Mouse (Mus musculus) embryonic facial prominence, embryonic 14.5 days (tissue): ENCODE results near the gene Spata4. TPM values are rescaled to one million over a fixed set of nuclear protein-coding genes. Genes with fewer than 3 reads are reported as not detected.

ENCODE experiments used
- ATAC-seq: fragments of 200-750 bp; cut with Nextera tagmentation; 2 replicates; pipeline ENCODE4 v1.8.0; 2017; ENCODE audit warnings: low read depth, moderate number of reproducible peaks, moderate TSS enrichment
- DNase-seq: peaks from one replicate; pipeline ENCODE4 v3.0.0-alpha.2; 2015; ENCODE audit warnings: low spot score
- H3K27ac ChIP-seq: fragments of 300-500 bp; sonication (generic); replicated peaks from 2 replicates; pipeline ENCODE4 v1.5.1; 2014; ENCODE audit warnings: low read depth, mild to moderate bottlenecking, low read length, moderate library complexity
- H3K27me3 ChIP-seq: fragments of 300-500 bp; sonication (generic); replicated peaks from 2 replicates; pipeline ENCODE4 v1.6.1; 2014; ENCODE audit warnings: low read length; ENCODE audit not compliant: control insufficient read depth, insufficient read depth
- H3K36me3 ChIP-seq: fragments of 300-500 bp; sonication (generic); 2 replicates; pipeline ENCODE4 v1.6.1; 2014; ENCODE audit warnings: low read length, mixed read lengths; ENCODE audit not compliant: control insufficient read depth, insufficient read depth
- H3K4me1 ChIP-seq: fragments of 300-500 bp; sonication (generic); 2 replicates; pipeline ENCODE4 v1.6.1; 2014; ENCODE audit warnings: antibody characterized with exemption, low read length; ENCODE audit not compliant: control insufficient read depth, insufficient read depth
- H3K4me2 ChIP-seq: fragments of 300-500 bp; sonication (generic); 2 replicates; pipeline ENCODE4 v1.6.1; 2014; ENCODE audit warnings: low read depth, mild to moderate bottlenecking, low read length, moderate library complexity, mixed read lengths
- H3K4me3 ChIP-seq: fragments of 300-500 bp; sonication (generic); 2 replicates; pipeline ENCODE4 v1.5.1; 2014; ENCODE audit warnings: low read depth, mild to moderate bottlenecking, low read length
- H3K9ac ChIP-seq: fragments of 300-500 bp; sonication (generic); 2 replicates; pipeline ENCODE4 v1.6.1; 2014; ENCODE audit warnings: low read depth, mild to moderate bottlenecking, low read length, moderate library complexity, mixed read lengths
- H3K9me3 ChIP-seq: fragments of 300-500 bp; sonication (generic); 2 replicates; pipeline ENCODE4 v1.6.1; 2016; ENCODE audit warnings: low read length; ENCODE audit not compliant: control insufficient read depth
- WGBS: fragments of 180-500 bp; shearing (Covaris S2); extraction: QIAGEN DNeasy Blood & Tissue Kit; methylation state at CpG from one replicate; pipeline ENCODE4 v1.1.7; 2014; 5-methylcytosine and 5-hydroxymethylcytosine counted together
- polyA plus RNA-seq: library from polyadenylated mRNA; unstranded; fragments of >200 nt; fragmentation: Nextera tagmentation; extraction: Ambion mirVana; gene quantifications from 2 replicates; pipeline ENCODE4 v1.2.1, GENCODE M21; 2014

The Spata4 gene
- polyA plus RNA-seq, 1 experiment from 2014 or later: 0.38 TPM

- no peak overlapping the region for H3K4me3 ChIP-seq
These were observed 38.1 kb downstream of the Spata4 start for GRCm38 (mm10) chr8:54638634-54639033.

More at GRCm38 (mm10) chr8:54638634-54639033, 38.1 kb downstream of the Spata4 start:
- no peaks in the 10 kb centered on the region for H3K4me1 ChIP-seq
- no peak overlapping the region for H3K9ac ChIP-seq
- WGBS: 74% methylated on average over 4 of the region's 4 CpGs
- no peaks in the 10 kb centered on the region for H3K9me3 ChIP-seq
- H3K27me3 ChIP-seq: no peaks in the 10 kb centered on the region
- ATAC-seq (no peak), DNase-seq (no peak)
- no peaks in the 10 kb centered on the region for H3K36me3 ChIP-seq
- no peak overlapping the region for H3K4me2 ChIP-seq
- no peak overlapping the region for H3K27ac ChIP-seq

Other genes starting within 250 kb of the Spata4 start
- 4.9 and 6.8 TPM in 2 replicates for gene Asb5, start 71.2 kb upstream of the Spata4 start, polyA plus RNA-seq
- 84.5 and 88.0 TPM in 2 replicates for gene Spcs3, start 70.8 kb upstream of the Spata4 start, polyA plus RNA-seq